Mouse (Mus musculus) kidney, adult 9 months (tissue): ENCODE measurements around the gene Zfp319.
A peak's percentile ranks its signal among the peaks of the same experiment; 100 is the strongest.

Source experiments
- DNase-seq: peaks from one replicate; pipeline ENCODE4 v3.0.0; 2022

Zfp319 gene

GRCm38 (mm10) chr8:95348811-95349630, 17.3 kb upstream of the Zfp319 start:
- DNase-seq = peak; percentile 65

- no peak for DNase-seq
Observed at GRCm38 (mm10) chr8:95348356-95348755, 16.6 kb upstream of the Zfp319 start.

GRCm38 (mm10) chr8:95346643-95347545, 15.1 kb upstream of the Zfp319 start:
- peak; percentile 74 for DNase-seq

GRCm38 (mm10) chr8:95344668-95345067, 12.9 kb upstream of the Zfp319 start:
- DNase-seq = no peak

GRCm38 (mm10) chr8:95341721-95342120, 10.0 kb upstream of the Zfp319 start:
- DNase-seq = peak; percentile 43

DNA sequence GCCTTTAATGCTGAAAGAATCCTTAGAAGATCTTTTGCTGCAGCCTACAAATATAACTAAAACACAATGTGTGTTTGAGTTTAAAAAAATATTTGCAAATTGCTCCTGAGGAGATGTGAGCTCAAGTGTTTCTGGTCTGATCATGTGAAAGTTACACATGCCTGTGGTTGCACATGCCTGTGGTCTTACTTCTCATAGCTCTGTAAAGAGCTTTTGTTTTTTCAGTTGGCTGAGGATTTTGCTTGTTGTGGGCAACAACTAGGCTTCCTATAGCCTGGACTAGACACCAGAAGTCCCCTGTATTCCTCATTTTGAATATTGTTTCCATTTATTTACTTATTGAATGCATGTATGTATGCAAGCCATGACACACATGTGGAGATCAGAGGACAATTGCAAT, 4.6 kb upstream of the Zfp319 start:
- DNase-seq = no peak

DNA sequence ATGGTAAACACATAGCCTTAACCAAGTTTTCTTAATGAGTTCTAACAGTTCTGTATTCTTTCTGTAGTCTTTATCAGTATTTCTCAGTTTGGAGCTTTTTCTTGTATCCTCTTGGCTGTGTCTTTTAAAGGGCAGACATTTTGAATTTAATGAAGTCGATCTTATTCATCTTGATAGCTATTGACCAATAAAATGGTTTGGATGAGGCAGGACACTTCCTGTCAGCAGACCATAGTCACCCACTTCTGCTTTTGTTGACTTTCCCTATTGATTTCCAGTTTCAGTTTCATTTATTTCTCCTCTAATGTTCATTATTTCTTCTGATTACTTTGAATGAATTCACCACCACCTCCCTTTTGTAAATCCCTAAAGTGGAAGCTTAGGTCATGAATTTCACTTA, 4.0 kb upstream of the Zfp319 start:
- no peak for DNase-seq

DNA sequence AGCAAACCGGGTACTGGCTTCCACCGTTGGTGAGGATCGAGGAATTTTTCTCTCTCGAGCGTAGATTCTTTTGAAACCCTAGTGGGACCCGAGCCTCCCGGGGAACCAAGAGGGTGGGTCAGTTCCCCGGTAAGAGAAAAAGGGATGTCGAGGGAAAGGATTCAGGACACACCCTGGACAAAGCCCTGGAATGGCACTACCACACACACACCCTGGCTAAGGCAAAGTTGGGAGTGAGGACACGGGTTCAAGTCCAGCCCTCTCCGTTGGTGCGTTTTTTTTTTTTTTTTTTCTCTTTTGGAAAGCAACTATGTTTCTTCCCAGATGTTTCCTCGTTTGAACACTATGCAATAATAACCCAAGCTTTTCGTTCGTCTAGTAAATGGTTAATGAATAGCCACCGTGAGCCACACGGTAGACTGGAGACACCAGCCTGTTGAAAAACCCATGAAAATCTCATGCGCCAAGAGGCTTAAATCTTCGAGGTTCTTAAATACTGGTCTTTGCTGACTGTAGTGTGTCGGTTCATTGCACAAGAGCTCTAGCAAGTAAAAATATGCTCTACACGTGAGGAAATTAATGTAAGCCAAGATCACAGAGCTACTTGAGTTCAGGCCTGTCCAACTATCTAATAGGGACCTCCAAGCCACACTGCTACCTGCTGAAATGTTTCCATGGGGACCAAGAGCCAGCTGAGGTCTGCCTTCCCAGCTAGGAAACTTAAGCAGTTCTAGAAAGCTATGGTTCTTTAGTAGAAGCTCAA, 868 bp upstream of the Zfp319 start:
- peak; percentile 52 for DNase-seq

DNA sequence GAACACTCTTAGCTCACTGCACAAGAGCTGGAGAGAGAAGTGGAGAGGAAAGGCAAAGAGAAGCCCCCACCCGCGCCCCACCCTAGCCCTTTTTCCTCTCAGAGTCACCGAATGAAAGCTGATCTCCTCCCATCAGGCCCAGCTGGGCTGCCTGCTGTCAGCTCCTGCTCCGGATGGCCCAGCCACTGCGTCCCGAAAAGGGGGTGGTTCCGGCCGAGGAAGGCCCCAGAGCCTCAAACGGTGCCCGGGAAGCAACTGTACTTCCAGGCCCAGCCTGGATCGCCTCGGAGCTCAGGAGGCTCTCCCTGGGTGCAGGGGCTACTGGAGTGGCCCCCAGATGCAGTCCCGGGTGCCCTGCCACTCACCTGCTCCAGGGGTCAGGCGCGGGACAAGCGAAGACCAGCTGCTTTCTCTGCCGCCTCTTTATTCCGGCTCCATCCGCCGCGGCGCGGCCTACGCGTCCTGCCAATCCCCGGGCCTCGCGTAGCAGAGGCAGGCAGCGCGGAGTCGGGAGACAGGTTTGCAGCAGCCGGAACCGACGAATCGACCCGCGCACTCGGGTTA, 512 bp downstream of the Zfp319 start:
- DNase-seq = no peak

- no peak for DNase-seq
Observed at GRCm38 (mm10) chr8:95330367-95330766, 1.4 kb downstream of the Zfp319 start.

DNA sequence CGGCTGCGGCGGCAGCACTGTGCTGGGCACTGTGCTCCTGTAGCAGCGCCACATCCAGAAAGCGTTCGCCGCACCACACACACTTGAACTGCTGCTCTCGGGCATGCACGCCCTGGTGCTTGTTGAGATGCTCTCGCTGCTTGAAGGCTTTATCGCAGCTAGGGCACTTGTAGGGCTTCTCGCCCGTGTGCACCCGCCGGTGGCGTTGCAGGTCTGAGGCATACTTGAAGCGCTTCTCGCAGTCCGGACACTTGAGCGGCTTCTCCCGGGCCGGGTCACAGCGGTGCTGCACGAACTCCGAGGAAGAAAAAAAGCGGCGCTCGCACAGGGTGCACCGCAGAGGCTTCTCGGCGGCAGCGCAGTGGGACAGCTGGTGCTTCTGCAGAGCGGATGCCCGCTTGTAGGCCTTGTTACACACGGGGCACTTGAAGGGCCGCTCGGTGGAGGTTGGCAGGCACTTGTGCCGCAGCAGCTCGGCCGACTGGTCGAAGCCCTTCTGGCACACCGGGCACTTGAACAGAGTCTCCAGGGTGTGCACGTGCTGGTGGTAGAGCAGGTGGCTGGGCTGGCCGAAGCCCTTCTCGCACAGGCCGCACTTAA, 3.8 kb downstream of the Zfp319 start:
- no peak for DNase-seq

- no peak for DNase-seq
Observed at GRCm38 (mm10) chr8:95326822-95327221, 4.9 kb downstream of the Zfp319 start.

- DNase-seq = no peak
Observed at GRCm38 (mm10) chr8:95324646-95325045, 7.1 kb downstream of the Zfp319 start.

- DNase-seq = no peak
Observed at GRCm38 (mm10) chr8:95323201-95323600, 8.5 kb downstream of the Zfp319 start.

DNA sequence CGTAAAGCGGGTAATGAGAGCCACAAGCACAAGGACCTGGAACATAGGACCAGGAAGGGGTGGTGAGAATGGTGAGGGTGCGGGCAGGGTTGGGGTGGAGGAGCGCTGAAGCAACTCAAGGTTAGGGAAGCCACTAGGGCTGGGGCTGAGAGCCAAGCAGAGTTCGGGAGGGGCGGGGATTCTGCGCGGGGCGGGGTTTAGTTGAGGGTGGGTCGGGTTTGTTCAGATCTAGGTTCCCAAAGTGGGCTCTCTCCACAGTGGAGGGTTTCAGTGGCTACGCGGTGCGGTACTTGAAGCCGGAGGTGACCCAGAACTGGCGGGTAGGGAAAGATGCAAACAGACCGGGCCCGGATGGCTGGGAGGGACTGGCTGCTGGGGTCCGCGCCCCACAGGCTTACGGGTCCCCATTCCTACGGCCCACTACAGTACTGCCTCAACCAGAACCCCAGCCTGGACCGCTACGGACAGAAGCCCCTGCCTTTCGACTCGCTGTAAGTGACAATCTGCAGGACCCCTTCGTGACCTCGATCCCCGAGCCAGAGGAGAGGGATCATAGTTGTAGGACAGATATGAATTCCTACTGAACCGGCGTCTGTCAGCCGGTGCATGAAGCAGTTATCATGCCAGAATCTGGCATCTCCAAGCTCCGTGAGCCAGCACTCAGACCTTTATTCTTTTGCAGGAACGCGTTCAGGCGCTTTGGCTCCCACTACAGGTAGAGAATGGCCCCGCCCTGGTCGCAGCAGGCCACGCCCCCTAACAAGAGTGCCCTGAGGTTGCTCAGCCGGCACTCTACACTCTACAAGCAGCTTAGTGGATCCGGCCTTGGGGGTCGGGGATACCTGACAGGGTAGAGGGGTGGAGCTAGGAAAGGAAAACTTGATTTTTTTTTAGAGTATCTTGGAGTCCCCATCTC, 11.3 kb downstream of the Zfp319 start:
- peak; percentile 88 for DNase-seq

- peak; percentile 44 for DNase-seq
Observed at GRCm38 (mm10) chr8:95315350-95315749, 16.4 kb downstream of the Zfp319 start.

- no peak for DNase-seq
Observed at GRCm38 (mm10) chr8:95314707-95315106, 17.0 kb downstream of the Zfp319 start.

DNA sequence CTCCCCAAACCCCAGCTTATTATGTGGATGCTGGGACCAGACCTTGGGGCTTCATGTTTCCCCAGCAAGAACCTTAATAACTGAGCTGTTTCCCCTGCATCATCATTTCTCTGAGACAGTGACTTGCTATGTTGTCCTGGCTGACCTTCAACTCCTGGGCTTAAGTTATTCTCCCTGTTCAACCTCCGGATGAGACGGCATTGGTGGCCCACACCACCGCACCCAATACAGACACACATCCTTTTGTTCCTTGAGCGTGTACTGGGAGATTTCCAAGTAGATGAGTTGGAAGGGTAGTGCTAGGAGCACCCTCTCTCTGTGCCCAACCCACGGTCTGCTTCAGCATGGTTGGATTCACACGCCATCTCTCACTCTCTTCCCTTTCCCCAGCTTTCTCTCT, 17.9 kb downstream of the Zfp319 start:
- no peak for DNase-seq

DNA sequence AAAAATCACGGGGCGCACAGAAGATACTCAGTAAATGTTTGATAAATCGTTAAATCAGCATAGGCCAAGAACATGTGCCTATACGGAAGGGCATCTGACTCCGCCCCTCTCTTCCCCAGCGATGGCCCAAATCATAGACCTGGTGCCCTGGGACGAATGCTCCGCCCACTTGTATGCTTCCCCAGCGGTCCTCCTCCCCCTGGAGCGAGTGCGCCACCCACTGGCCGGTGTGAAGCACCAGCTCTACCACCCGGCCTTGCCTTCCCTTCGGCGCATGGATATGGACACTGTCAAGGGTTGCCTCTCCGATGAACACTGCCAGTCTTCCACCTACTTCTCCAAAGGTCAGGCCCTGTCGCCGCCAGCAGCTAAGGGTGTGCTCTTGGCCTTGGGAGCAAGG, 18.9 kb downstream of the Zfp319 start:
- DNase-seq = no peak

GRCm38 (mm10) chr8:95310342-95310970, 21.3 kb downstream of the Zfp319 start, which contains the start of gene Tepp:
Gene Tepp (plus strand): TSS chr8:95310566.
- DNase-seq = no peak

DNA sequence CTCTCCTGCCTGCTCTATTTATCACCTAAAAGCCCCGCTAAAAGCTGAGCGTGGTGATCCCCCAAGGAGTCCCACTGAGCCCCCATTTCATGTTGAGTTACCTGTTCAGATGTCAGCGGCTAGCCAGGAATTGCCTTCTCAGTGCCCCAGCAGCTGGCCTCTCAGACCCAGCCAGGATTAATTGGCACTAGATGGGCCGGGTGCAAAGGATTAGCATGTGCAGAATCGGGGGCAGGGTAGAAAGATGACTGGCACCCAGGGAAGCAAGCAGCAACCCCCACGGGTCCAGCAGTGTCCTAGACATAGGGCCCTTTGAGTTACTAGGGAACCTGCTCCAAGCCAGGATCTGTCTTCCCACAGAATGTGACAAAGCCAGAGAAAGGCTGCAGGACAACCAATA, 25.3 kb downstream of the Zfp319 start, which contains the start of gene Cngb1:
TSS of gene Cngb1 (minus strand) at position 155 of the 400 bp plus-strand sequence.
- DNase-seq = no peak
